Mouse (Mus musculus) limb, embryonic 14.5 days (tissue): ENCODE results near the gene Mpi. TPM values are rescaled to one million over a fixed set of nuclear protein-coding genes. Genes with fewer than 3 reads are reported as not detected.

Experiments used
- ATAC-seq: fragments of 200-750 bp; cut with Nextera tagmentation; 2 replicates; pipeline ENCODE4 v1.8.0; 2017; ENCODE audit warnings: low read depth, moderate number of reproducible peaks, moderate TSS enrichment; ENCODE audit not compliant: low FRiP score
- DNase-seq: peaks from one replicate; pipeline ENCODE4 v3.0.0-alpha.2; 2015; ENCODE audit warnings: low spot score
- H3K27ac ChIP-seq: fragments of 300-500 bp; sonication (generic); replicated peaks from 2 replicates; pipeline ENCODE4 v1.5.1; 2014; ENCODE audit warnings: low read depth, mild to moderate bottlenecking, low read length, moderate library complexity, mixed read lengths
- H3K27me3 ChIP-seq: fragments of 300-500 bp; sonication (generic); 2 replicates; pipeline ENCODE4 v1.6.1; 2014; ENCODE audit warnings: low read length, mixed read lengths; ENCODE audit not compliant: control insufficient read depth, insufficient read depth
- H3K36me3 ChIP-seq: fragments of 300-500 bp; sonication (generic); 2 replicates; pipeline ENCODE4 v1.6.1; 2014; ENCODE audit warnings: mild to moderate bottlenecking, low read length, moderate library complexity, mixed read lengths; ENCODE audit not compliant: control insufficient read depth, insufficient read depth
- H3K4me1 ChIP-seq: fragments of 300-500 bp; sonication (generic); 2 replicates; pipeline ENCODE4 v1.6.1; 2014; ENCODE audit warnings: antibody characterized with exemption, low read length, mixed read lengths; ENCODE audit not compliant: control insufficient read depth, insufficient read depth
- H3K4me2 ChIP-seq: fragments of 300-500 bp; sonication (generic); replicated peaks from 2 replicates; pipeline ENCODE4 v1.6.1; 2014; ENCODE audit warnings: low read depth, mild to moderate bottlenecking, low read length, moderate library complexity; ENCODE audit not compliant: severe bottlenecking
- H3K4me3 ChIP-seq: fragments of 300-500 bp; sonication (generic); replicated peaks from 2 replicates; pipeline ENCODE4 v1.5.1; 2014; ENCODE audit warnings: low read length
- H3K9ac ChIP-seq: fragments of 300-500 bp; sonication (generic); 2 replicates; pipeline ENCODE4 v1.6.1; 2014; ENCODE audit warnings: mild to moderate bottlenecking, low read depth, low read length, moderate library complexity; ENCODE audit not compliant: severe bottlenecking
- H3K9me3 ChIP-seq: fragments of 300-500 bp; sonication (generic); 2 replicates; pipeline ENCODE4 v1.6.1; 2016; ENCODE audit warnings: low read length; ENCODE audit not compliant: control insufficient read depth
- POLR2A ChIP-seq: fragments of 200-500 bp; IDR thresholded peaks from 2 replicates; pipeline ENCODE4 v1.8.0; 2012; ENCODE audit warnings: inconsistent platforms, mild to moderate bottlenecking, moderate library complexity, borderline replicate concordance; ENCODE audit not compliant: insufficient read depth, insufficient read length; ENCODE audit errors: extremely low read depth
- WGBS: fragments of 180-500 bp; shearing (Covaris S2); extraction: QIAGEN DNeasy Blood & Tissue Kit; methylation state at CpG from one replicate; pipeline ENCODE4 v1.1.7; 2014; 5-methylcytosine and 5-hydroxymethylcytosine counted together
- polyA plus RNA-seq, 2 experiments: library from polyadenylated mRNA; depleted of rRNA in 1 of 2; stranded (reverse) in 1 of 2; unstranded in 1 of 2; fragments of >200 nt; fragmentation: Nextera tagmentation in 1 of 2; extraction: Ambion mirVana in 1 of 2; gene quantifications; 2 replicates each; pipeline versions ENCODE4 v1.2.1 to v1.2.3; 2012 to 2014

Gene Mpi
- polyA plus RNA-seq, 2 experiments = 34.4 to 51.0 TPM

DNA sequence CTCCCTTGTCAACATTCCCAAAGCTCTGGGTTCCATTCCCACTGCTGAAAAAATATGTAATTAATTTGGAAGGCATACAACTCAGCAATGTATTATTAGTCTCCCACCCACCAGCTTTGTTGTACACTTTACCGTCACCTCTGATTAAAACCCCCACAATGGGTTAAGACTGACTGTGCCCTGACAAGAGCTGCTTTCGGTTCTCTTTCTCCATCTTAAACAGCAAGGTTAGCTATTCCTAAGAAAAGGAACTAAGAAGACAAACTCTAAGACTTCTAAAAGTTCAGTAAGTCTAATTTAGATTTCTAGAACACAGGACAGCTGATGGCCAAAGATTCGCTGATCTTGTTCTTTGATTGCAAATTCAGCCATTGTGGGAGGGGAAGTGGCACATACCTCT lies 4.7 kb upstream of the Mpi start:
- 76% methylated on average over 3 of the region's 3 CpGs for WGBS
- Histone ChIP-seq H3K4me1 (peaks cover 11% of the 10 kb centered on the region), H3K9ac (no peak overlapping the region), H3K27me3 (no peaks in the 10 kb centered on the region), H3K9me3 (no peaks in the 10 kb centered on the region), H3K4me3 (no peak overlapping the region), H3K36me3 (no peaks in the 10 kb centered on the region), H3K4me2 (no peak overlapping the region), H3K27ac (no peak overlapping the region)
- ATAC-seq (no peak), DNase-seq (no peak)
- no peak for TF ChIP-seq POLR2A

- H3K9ac ChIP-seq = no peak overlapping the region
- H3K4me2 ChIP-seq = no peak overlapping the region
- no peaks in the 10 kb centered on the region for H3K27me3 ChIP-seq
- 44% methylated on average over 3 of the region's 3 CpGs for WGBS
- H3K4me3 ChIP-seq = no peak overlapping the region
- TF ChIP-seq POLR2A = no peak
- no peak overlapping the region for H3K27ac ChIP-seq
- H3K9me3 ChIP-seq = no peaks in the 10 kb centered on the region
- DNase-seq (no peak), ATAC-seq (no peak)
- peaks cover 6% of the 10 kb centered on the region for H3K36me3 ChIP-seq
- peaks cover 6% of the 10 kb centered on the region; the same call in 1 of the 2 replicates for H3K4me1 ChIP-seq
Observed at GRCm38 (mm10) chr9:57554753-57555152, 2.2 kb upstream of the Mpi start.

GRCm38 (mm10) chr9:57553119-57553518 lies 556 bp upstream of the Mpi start:
- H3K27ac ChIP-seq = no peak overlapping the region

DNA sequence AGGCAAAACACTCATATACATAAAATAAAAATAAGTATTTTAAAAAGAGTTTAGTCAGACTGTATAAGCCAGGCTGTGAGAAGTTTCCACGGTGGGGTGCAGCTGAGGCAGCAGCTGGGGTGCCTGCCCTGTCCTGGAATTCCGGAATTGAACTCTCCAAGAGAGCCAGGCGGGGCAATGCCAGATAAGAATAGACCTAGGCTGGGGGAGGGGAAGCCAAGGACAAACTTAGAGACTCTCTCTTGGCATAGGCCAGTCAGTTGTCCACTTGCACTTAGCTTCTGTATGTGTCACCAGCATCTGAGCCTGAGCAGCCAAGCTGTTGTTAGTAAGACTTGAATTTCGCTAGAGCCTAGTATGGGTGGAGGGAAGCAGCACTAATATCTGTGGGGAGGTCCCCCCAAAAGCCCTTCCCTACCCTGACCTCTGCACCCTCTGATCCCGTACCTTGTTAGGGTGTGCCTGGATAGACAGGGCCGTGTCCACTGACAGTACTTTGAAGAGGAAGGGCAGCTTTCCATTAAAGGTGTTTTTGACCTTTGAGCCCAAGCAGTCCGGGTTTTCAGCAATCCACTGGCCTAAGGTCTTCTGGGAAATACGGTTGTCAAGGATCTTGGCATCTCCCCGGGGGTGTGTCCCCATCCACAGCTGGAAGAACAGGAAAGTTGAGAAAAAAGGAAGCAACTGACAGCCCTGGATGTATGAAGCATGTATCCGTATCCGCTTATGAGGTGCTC lies 2.3 kb downstream of the Mpi start:
- 87% methylated on average over 11 of the region's 11 CpGs for WGBS
- H3K36me3 ChIP-seq = peaks cover 48% of the 10 kb centered on the region
- ATAC-seq = no peak

More at GRCm38 (mm10) chr9:57553119-57553518, 556 bp upstream of the Mpi start:
- no peak for TF ChIP-seq POLR2A
- DNase-seq (no peak), ATAC-seq (no peak)
- Histone ChIP-seq H3K36me3 (peaks cover 21% of the 10 kb centered on the region), H3K4me2 (no peak overlapping the region), H3K9ac (no peak overlapping the region), H3K4me3 (no peak overlapping the region), H3K9me3 (no peaks in the 10 kb centered on the region), H3K27me3 (no peaks in the 10 kb centered on the region), H3K4me1 (peaks cover 6% of the 10 kb centered on the region; the same call in 1 of the 2 replicates)
- 75% methylated on average over 11 of the region's 11 CpGs for WGBS

DNA sequence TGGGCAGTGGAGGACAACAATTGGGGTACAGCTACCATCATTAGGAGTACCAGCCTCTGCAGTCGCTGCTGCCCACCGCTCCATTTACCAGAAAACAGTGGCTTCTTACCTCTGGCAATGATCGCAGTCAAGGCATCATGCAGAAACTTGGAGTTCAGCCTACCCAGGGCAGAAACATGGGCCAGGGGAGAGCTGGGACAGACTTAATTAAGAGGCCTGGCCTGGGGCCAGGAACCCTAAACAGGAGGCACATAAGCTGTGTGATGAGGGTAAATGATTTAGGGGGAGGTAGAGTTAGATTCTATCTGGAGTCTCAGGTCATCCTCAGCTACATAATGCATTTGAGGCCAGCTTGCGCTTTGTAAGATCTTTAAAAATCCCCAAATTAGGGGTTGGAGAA lies 3.4 kb downstream of the Mpi start:
- no peak for ATAC-seq
- no peak for DNase-seq
- WGBS = 96% methylated on average over 4 of the region's 4 CpGs
- H3K9me3 ChIP-seq = no peaks in the 10 kb centered on the region
- H3K36me3 ChIP-seq = peaks cover 59% of the 10 kb centered on the region
- no peaks in the 10 kb centered on the region for H3K27me3 ChIP-seq
- no peak overlapping the region for H3K4me2 ChIP-seq
- no peak overlapping the region for H3K9ac ChIP-seq
- no peak overlapping the region for H3K27ac ChIP-seq
- TF ChIP-seq POLR2A = no peak
- H3K4me3 ChIP-seq = no peak overlapping the region
- H3K4me1 ChIP-seq = peaks cover 6% of the 10 kb centered on the region; the same call in 1 of the 2 replicates

More for the DNA sequence above, 2.3 kb downstream of the Mpi start:
- Histone ChIP-seq H3K4me3 (no peak overlapping the region), H3K9me3 (no peaks in the 10 kb centered on the region), H3K27ac (no peak overlapping the region), H3K4me2 (no peak overlapping the region), H3K4me1 (peaks cover 6% of the 10 kb centered on the region; the same call in 1 of the 2 replicates), H3K27me3 (no peaks in the 10 kb centered on the region), H3K9ac (no peak overlapping the region)
- DNase-seq = no peak
- TF ChIP-seq POLR2A = no peak
